Mouse (Mus musculus): Measurements from ENCODE around the gene Tcf7l1.

DNA sequence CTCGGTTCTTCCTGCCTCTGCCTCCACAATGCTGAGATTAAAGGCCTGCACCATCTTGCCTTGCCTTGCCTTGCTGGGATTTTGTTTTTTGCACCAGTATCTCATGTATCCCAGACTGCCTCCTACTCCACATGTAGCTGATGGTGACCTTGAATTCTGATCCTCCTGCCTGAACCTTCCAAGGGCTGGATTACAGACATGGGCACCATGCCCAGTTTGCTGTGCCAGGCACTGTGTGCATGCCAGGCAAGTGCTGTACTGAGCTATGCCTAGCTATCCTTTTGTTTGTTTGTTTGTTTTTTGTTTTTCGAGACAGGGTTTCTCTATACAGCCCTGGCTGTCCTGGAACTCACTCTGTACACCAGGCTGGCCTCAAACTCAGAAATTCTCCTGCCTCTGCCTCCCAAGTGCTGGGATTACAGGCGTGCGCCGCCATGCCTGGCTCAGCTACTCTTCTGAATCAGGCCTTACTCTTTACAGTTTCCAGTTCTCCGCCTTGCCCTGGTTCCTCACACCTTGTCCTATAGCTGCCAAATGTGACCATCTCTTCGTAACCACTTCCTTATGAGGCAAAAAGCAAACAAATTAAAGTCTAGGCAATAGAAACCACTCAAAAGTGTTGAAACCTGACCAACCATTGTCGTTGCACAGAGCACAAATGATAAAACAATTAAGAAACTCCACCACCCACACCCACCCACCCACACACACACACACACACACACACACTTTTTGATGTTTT, 165.2 kb downstream of the Tcf7l1 start:
- no peak for TF ChIP-seq GATA1 (IDR thresholded peaks at IDR 0.05; ENCODE audit: borderline replicate concordance, low read length)
- TF ChIP-seq FLI1 (IDR thresholded peaks at IDR 0.05; ENCODE audit: low read length) = no peak
